Mouse (Mus musculus): ENCODE results near the gene Ankdd1a. TPM values are rescaled to one million over a fixed set of nuclear protein-coding genes. Genes with fewer than 3 reads are reported as not detected.

Gene Ankdd1a
- total and polyA plus RNA-seq, 3 experiments: 0.06 TPM; not detected in 2

DNA sequence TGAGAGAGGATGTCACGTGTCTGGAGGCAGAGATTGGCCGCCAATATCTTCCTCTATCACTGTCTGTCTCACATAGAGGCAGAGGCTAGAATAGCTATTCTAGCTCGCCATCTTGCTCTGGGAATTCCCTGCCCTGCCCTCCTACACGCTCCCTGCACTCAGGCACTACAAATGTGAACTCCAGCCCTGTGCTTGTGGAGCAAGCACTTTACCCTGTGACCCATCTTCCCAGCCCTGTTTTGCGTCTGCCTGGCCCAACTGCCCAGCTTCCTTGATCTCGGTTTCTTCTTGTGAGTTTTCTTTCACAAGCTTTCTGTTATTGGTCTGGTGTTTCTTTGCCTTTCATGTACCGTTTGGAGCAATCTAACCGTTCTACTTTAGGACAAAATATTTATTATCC lies 40.8 kb downstream of the Ankdd1a start:
- no peaks in the 10 kb centered on the region for H3K79me2 ChIP-seq (ENCODE audit: control insufficient read depth, insufficient read depth, low read length, poor library complexity)
- no peaks in the 10 kb centered on the region for H3K9me3 ChIP-seq (replicated peaks; ENCODE audit: insufficient read depth, low read length)
- TF ChIP-seq TCF12 (IDR thresholded peaks at IDR 0.05; ENCODE audit: low read depth, low read length) (no peak), GABPA (IDR thresholded peaks at IDR 0.05; ENCODE audit: low read depth, low read length) (no peak), POLR2AphosphoS2 (IDR thresholded peaks at IDR 0.05; ENCODE audit: low read length) (no peak), RAD21 (IDR thresholded peaks at IDR 0.05; ENCODE audit: low read depth, low read length) (no peak), ELF1 (IDR thresholded peaks at IDR 0.05; ENCODE audit: low read depth, low read length) (no peak), E2F4 (IDR thresholded peaks at IDR 0.05; ENCODE audit: borderline replicate concordance, low read depth, low read length) (no peak), MAZ (IDR thresholded peaks at IDR 0.05; ENCODE audit: low read depth, low read length) (no peak), POLR2A (IDR thresholded peaks at IDR 0.05; ENCODE audit: control insufficient read depth in 1 of 2, insufficient read depth in 1 of 2, low read depth in 1 of 2, low read length in 2 of 2, poor library complexity in 1 of 2) (no peak), CHD1 (IDR thresholded peaks at IDR 0.05; ENCODE audit: low read depth, low read length) (no peak), MYB (IDR thresholded peaks at IDR 0.05; ENCODE audit: low read depth, low read length) (no peak), ETS1 (IDR thresholded peaks at IDR 0.05; ENCODE audit: low read depth, low read length) (no peak), RCOR1 (IDR thresholded peaks at IDR 0.05; ENCODE audit: low read depth, low read length) (no peak), NELFE (IDR thresholded peaks at IDR 0.05; ENCODE audit: low read depth, low read length) (no peak), USF1 (IDR thresholded peaks at IDR 0.05; ENCODE audit: low read depth, low read length) (no peak), ZKSCAN1 (IDR thresholded peaks at IDR 0.05; ENCODE audit: low read depth, low read length) (no peak), MAX (IDR thresholded peaks at IDR 0.05; ENCODE audit: low read length) (no peak), EP300 (IDR thresholded peaks at IDR 0.05; ENCODE audit: low read depth in 1 of 2, low read length in 2 of 2) (no peak)
- no peak for DNase-seq (ENCODE audit: low read depth, low spot score)
- H3K36me3 ChIP-seq (ENCODE audit: control insufficient read depth in 1 of 2, insufficient read depth in 2 of 2, low read length in 2 of 2): no peaks in the 10 kb centered on the region; a peak in 2 of 4 replicates
- no peaks in the 10 kb centered on the region for H3K27me3 ChIP-seq (ENCODE audit: control insufficient read depth in 1 of 2, insufficient read depth in 2 of 2, low read length in 2 of 2)
- no peak overlapping the region for H3K4me3 ChIP-seq (ENCODE audit: control insufficient read depth in 1 of 2, insufficient read depth in 1 of 2, low read depth in 2 of 2, low read length in 2 of 2)
- no peak overlapping the region for H3K27ac ChIP-seq (ENCODE audit: control insufficient read depth, low read depth, low read length)
- H3K4me1 ChIP-seq (ENCODE audit: control insufficient read depth in 1 of 2, insufficient read depth in 2 of 2, low read length in 2 of 2): no peaks in the 10 kb centered on the region
- no peak overlapping the region for H3K9ac ChIP-seq (ENCODE audit: control insufficient read depth, low read depth, low read length, poor library complexity, severe bottlenecking)

GRCm38 (mm10) chr9:65472769-65473168 lies 47.2 kb downstream of the Ankdd1a start:
- TF ChIP-seq MEF2A (IDR thresholded peaks at IDR 0.05; ENCODE audit: extremely low read depth, insufficient replicate concordance, low read depth, low read length, poor library complexity, severe bottlenecking) (no peak), GABPA (IDR thresholded peaks at IDR 0.05; ENCODE audit: low read depth, low read length) (no peak), MAX (IDR thresholded peaks at IDR 0.05; ENCODE audit: low read length) (no peak), MAZ (IDR thresholded peaks at IDR 0.05; ENCODE audit: low read depth, low read length) (no peak), UBTF (IDR thresholded peaks at IDR 0.05; ENCODE audit: borderline replicate concordance, insufficient read depth, low read depth, low read length) (no peak), TAL1 (IDR thresholded peaks at IDR 0.05; ENCODE audit: low read length) (no peak), MXI1 (IDR thresholded peaks at IDR 0.05; ENCODE audit: low read depth, low read length) (no peak), SIN3A (IDR thresholded peaks at IDR 0.05; ENCODE audit: low read length) (no peak), RCOR1 (IDR thresholded peaks at IDR 0.05; ENCODE audit: low read depth, low read length) (no peak), MYC (IDR thresholded peaks at IDR 0.05; ENCODE audit: low read depth, low read length) (no peak), EP300 (IDR thresholded peaks at IDR 0.05; ENCODE audit: low read depth in 1 of 2, low read length in 2 of 2) (no peak), ZMIZ1 (IDR thresholded peaks at IDR 0.05; ENCODE audit: low read depth, low read length) (no peak)
- no peak overlapping the region for H3K4me3 ChIP-seq (ENCODE audit: control insufficient read depth in 1 of 2, insufficient read depth in 1 of 2, low read depth in 2 of 2, low read length in 2 of 2)
- no peaks in the 10 kb centered on the region for H3K27me3 ChIP-seq (ENCODE audit: control insufficient read depth in 1 of 2, insufficient read depth in 2 of 2, low read length in 2 of 2)
- no peaks in the 10 kb centered on the region for H3K9me3 ChIP-seq (replicated peaks; ENCODE audit: insufficient read depth, low read length)
- H3K27ac ChIP-seq (ENCODE audit: control insufficient read depth, low read depth, low read length): no peak overlapping the region
- no peaks in the 10 kb centered on the region for H3K36me3 ChIP-seq (ENCODE audit: control insufficient read depth in 1 of 2, insufficient read depth in 2 of 2, low read length in 2 of 2)
- H3K79me2 ChIP-seq (ENCODE audit: control insufficient read depth, insufficient read depth, low read length, poor library complexity): no peaks in the 10 kb centered on the region
- no peaks in the 10 kb centered on the region; a peak in 1 of 4 replicates for H3K4me1 ChIP-seq (ENCODE audit: control insufficient read depth in 1 of 2, insufficient read depth in 2 of 2, low read length in 2 of 2)
- no peak overlapping the region for H3K9ac ChIP-seq (ENCODE audit: control insufficient read depth, low read depth, low read length, poor library complexity, severe bottlenecking)
- no peak for DNase-seq (ENCODE audit: low read depth, low spot score)

Measured in MEL (cell line).